Mouse (Mus musculus) T-cell, adult 66 days (primary cell): ENCODE measurements around the gene Srrm1. TPM values are rescaled to one million over a fixed set of nuclear protein-coding genes. Genes with fewer than 3 reads are reported as not detected.

ENCODE experiments used
- total RNA-seq, 2 experiments: library from RNA; stranded (reverse); gene quantifications; 3 replicates in 1 of 2; 4 replicates in 1 of 2; pipeline ENCODE4 v1.2.4; 2023

The Srrm1 gene
- total RNA-seq: 100 to 1,000 TPM; 285 to 340 TPM

GRCm38 (mm10) chr4:135353066-135353793, at the start of gene Srrm1:
Gene Srrm1 (minus strand): TSS chr4:135353321.

DNA sequence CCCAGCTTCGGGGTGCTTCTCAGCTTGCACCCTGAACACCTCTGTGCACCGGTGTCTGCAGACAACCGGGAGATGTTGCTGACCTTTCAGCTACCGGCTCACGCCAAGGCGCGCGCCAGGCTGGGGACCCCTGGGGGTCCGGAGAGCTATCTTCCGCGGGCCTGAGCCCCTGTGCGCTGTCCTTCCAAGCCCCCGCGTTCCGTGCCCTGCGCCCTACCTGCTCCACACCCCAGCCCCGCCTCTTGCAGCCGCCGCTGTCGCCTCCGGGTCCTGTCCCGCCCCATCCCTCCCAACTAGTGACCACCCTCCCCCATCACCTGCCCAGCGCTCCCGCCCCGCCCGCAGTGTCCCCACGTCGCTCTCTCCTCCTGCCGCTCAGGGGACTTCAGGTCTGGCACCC, 44.9 kb upstream of the Srrm1 start, which contains the start of gene Ncmap:
Gene Ncmap (minus strand): TSS at position 237 of the 400 bp plus-strand sequence.

DNA sequence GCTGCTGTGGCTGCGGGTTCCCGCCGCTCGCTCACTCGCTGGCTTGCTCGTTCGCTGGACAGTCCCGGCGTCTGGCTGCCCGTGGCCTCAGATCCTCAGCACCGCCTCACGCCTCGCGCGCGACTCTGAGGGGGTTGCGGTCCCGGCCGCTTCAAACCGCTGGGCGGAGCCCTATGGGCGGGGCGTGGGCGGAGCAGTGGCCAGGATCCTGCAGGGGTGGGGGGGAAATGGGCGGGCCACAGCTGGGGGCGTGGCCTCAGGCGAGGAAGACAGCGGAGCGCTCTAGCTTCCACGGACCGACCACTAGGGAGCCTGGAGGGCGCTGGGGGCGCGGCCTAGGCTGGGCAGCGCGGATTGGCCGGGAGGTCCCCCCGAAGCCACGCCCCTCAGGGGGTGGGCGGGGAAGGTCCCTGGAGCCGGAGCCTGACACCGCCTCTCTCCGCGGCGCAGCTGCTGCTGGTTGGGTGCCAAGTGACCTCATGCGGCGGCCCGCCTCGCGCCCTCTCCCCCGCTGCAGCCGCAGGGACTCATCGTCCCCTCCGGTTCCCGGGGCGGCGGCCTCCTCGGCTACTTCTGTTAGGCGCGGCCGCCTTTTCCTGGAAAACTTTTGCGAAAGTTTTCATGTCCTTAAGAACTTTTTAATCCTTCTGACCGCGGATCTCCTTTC, 80.3 kb downstream of the Srrm1 start, which contains the start of gene Clic4:
Gene Clic4 (minus strand): TSS at position 175 of the 667 bp plus-strand sequence.

Other genes starting within 250 kb of the Srrm1 start
- 100 to 1,000 TPM; 161 to 174 TPM for gene Runx3, start 232.7 kb downstream of the Srrm1 start, total RNA-seq
- 1 to 10 TPM; 7.9 to 9.7 TPM for gene Clic4, start 80.5 kb downstream of the Srrm1 start, total RNA-seq
- 1 to 10 TPM in 1 of 2 experiments, under 1 TPM in 1; 0.92 to 2.7 TPM for gene Ncmap, start 44.9 kb upstream of the Srrm1 start, total RNA-seq
- gene Rcan3, start 80.5 kb upstream of the Srrm1 start, total RNA-seq: 10 to 100 TPM; 20.1 to 22.2 TPM
- gene Stpg1, start 141.5 kb upstream of the Srrm1 start, total RNA-seq: not detected
- 10 to 100 TPM; 64.7 to 66.4 TPM for gene Nipal3, start 141.7 kb upstream of the Srrm1 start, total RNA-seq
- not detected for gene Grhl3, start 220.3 kb upstream of the Srrm1 start, total RNA-seq